Mouse (Mus musculus) heart, embryonic 15.5 days (tissue): ENCODE data around the gene Glod4. TPM values are rescaled to one million over a fixed set of nuclear protein-coding genes. Genes with fewer than 3 reads are reported as not detected.

Experiments used
- ATAC-seq: fragments of 200-750 bp; cut with Nextera tagmentation; replicated peaks from 2 replicates; pipeline ENCODE4 v1.8.0; 2017; ENCODE audit warnings: low read depth, moderate TSS enrichment; ENCODE audit not compliant: insufficient number of reproducible peaks, insufficient read depth, low FRiP score
- H3K27ac ChIP-seq: fragments of 300-500 bp; sonication (generic); 2 replicates; pipeline ENCODE4 v1.5.1; 2015; ENCODE audit warnings: mild to moderate bottlenecking, inconsistent platforms
- H3K27me3 ChIP-seq: fragments of 300-500 bp; sonication (generic); 2 replicates; pipeline ENCODE4 v1.6.1; 2015; ENCODE audit warnings: inconsistent platforms
- H3K36me3 ChIP-seq: fragments of 300-500 bp; sonication (generic); 2 replicates; pipeline ENCODE4 v1.6.1; 2015; ENCODE audit warnings: mild to moderate bottlenecking, inconsistent platforms
- H3K4me1 ChIP-seq: fragments of 300-500 bp; sonication (generic); replicated peaks from 2 replicates; pipeline ENCODE4 v1.6.1; 2015; ENCODE audit warnings: inconsistent platforms
- H3K4me2 ChIP-seq: fragments of 300-500 bp; sonication (generic); 2 replicates; pipeline ENCODE4 v1.6.1; 2015; ENCODE audit warnings: inconsistent platforms, mild to moderate bottlenecking, moderate library complexity
- H3K4me3 ChIP-seq: fragments of 300-500 bp; sonication (generic); 2 replicates; pipeline ENCODE4 v1.5.1; 2015; ENCODE audit warnings: mild to moderate bottlenecking, inconsistent platforms
- H3K9ac ChIP-seq: fragments of 300-500 bp; sonication (generic); 2 replicates; pipeline ENCODE4 v1.6.1; 2015; ENCODE audit warnings: mild to moderate bottlenecking, inconsistent platforms
- H3K9me3 ChIP-seq: fragments of 300-500 bp; sonication (generic); replicated peaks from 2 replicates; pipeline ENCODE4 v1.6.1; 2016; ENCODE audit warnings: inconsistent platforms
- WGBS: fragments of 180-500 bp; shearing (Covaris S2); methylation state at CpG from one replicate; pipeline ENCODE4 v1.1.7; 2015; ENCODE audit warnings: mixed read lengths; 5-methylcytosine and 5-hydroxymethylcytosine counted together
- polyA plus RNA-seq: library from polyadenylated mRNA; unstranded; fragments of >200 nt; fragmentation: Nextera tagmentation; extraction: Ambion mirVana; gene quantifications from 2 replicates; pipeline ENCODE4 v1.2.1, GENCODE M21; 2015

The Glod4 gene
- polyA plus RNA-seq, 1 experiment from 2014 or later: 116 TPM

GRCm38 (mm10) chr11:76074296-76075093 is 169.0 kb downstream of the Glod4 start:
- H3K9ac ChIP-seq: no peak overlapping the region
- no peak overlapping the region for H3K4me2 ChIP-seq
- no peak for ATAC-seq
- H3K4me1 ChIP-seq: peaks cover 5% of the 10 kb centered on the region
- H3K9me3 ChIP-seq: no peaks in the 10 kb centered on the region
- no peak overlapping the region for H3K4me3 ChIP-seq
- no peaks in the 10 kb centered on the region for H3K27me3 ChIP-seq
- H3K27ac ChIP-seq: no peak overlapping the region
- H3K36me3 ChIP-seq: peaks cover 10% of the 10 kb centered on the region; the same call in 1 of the 2 replicates
- 65% methylated on average over 11 of the region's 11 CpGs for WGBS

Other genes with a start within 250 kb of the Glod4 start
- 0.18 and 0.56 TPM in 2 replicates for gene 1700016K19Rik, start 243.8 kb downstream of the Glod4 start, polyA plus RNA-seq
- 12.7 and 17.0 TPM in 2 replicates for gene Rflnb, start 215.9 kb downstream of the Glod4 start, polyA plus RNA-seq
- gene Vps53, start 64.1 kb downstream of the Glod4 start, polyA plus RNA-seq: 26.0 and 31.6 TPM in 2 replicates
- gene Fam57a, start 64.1 kb downstream of the Glod4 start, polyA plus RNA-seq: 19.9 and 24.0 TPM in 2 replicates
- 0.95 and 1.0 TPM in 2 replicates for gene Dbil5, start 26.1 kb downstream of the Glod4 start, polyA plus RNA-seq
- gene Gemin4, start 26.1 kb downstream of the Glod4 start, polyA plus RNA-seq: 15.1 and 23.9 TPM in 2 replicates
- gene Mrm3, start within 50 bp of the Glod4 start, polyA plus RNA-seq: 22.7 and 24.8 TPM in 2 replicates
- 18.6 and 26.0 TPM in 2 replicates for gene Nxn, start 155.4 kb upstream of the Glod4 start, polyA plus RNA-seq
- 79.9 and 84.9 TPM in 2 replicates for gene Timm22, start 163.2 kb upstream of the Glod4 start, polyA plus RNA-seq